Mouse (Mus musculus): ENCODE results near the gene Bach2. TPM values are rescaled to one million over a fixed set of nuclear protein-coding genes. Genes with fewer than 3 reads are reported as not detected.
A peak's percentile ranks its signal among the peaks of the same experiment; 100 is the strongest.

Bach2 gene
- polyA plus RNA-seq, 1 experiment from 2014 or later, result 5.8 TPM

DNA sequence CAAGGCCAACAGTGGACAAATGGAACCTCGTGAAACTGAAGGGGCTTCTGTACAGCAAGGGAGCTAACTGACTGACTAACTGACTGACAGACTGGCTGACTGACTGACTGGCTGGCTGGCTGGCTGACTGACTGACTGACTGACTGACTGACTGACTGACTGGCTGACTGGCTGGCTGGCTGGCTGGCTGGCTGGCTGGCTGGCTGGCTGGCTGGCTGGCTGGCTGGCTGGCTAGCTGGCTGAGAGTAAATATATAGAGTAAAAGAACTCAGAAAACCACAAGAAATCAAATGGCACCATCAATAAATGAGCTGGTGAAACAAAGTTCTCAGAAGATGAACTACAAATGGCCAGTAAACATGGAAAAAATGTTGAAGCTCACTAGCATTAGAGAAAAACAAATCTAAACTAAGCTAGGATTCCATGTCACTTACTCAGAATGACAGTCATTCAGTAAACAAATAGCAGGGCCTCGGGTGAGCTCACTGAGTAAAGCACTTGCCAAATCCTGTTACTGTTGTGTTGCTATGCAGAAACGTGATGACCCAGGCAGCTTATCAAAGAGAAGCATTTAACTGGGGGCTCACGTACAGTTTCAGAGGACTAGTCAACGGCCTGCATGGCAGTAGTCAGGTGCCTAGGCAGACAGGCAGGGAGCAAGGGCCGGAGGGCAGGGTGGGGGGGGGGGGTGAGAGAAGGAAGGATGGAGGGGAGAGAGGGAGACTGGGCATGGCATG, 280.4 kb downstream of the Bach2 start:
- no peak for ATAC-seq (ENCODE audit: insufficient number of reproducible peaks, low FRiP score, low TSS enrichment, low read depth)
- Histone ChIP-seq H3K4me2 (no peak overlapping the region), H3K4me1 (peaks cover 26% of the 10 kb centered on the region), H3K27ac (no peak overlapping the region), H3K9me3 (no peaks in the 10 kb centered on the region), H3K36me3 (no peaks in the 10 kb centered on the region), H3K27me3 (no peaks in the 10 kb centered on the region), H3K4me3 (no peak overlapping the region), H3K9ac (no peak overlapping the region)
- WGBS, result 57% methylated on average over 6 of the region's 6 CpGs

GRCm38 (mm10) chr4:32520628-32521360, 282.2 kb downstream of the Bach2 start:
- WGBS, result 25% methylated on average over 18 of the region's 18 CpGs

GRCm38 (mm10) chr4:32521361-32521740, 282.7 kb downstream of the Bach2 start:
- H3K27ac ChIP-seq, result peak overlapping the region; percentile 8; the same call in 1 of the 2 replicates
- peaks cover 39% of the 10 kb centered on the region for H3K4me1 ChIP-seq

More at GRCm38 (mm10) chr4:32520628-32521360, 282.2 kb downstream of the Bach2 start:
- Histone ChIP-seq H3K9me3 (no peaks in the 10 kb centered on the region), H3K4me1 (peaks cover 39% of the 10 kb centered on the region), H3K27me3 (no peaks in the 10 kb centered on the region), H3K4me3 (no peak overlapping the region), H3K27ac (0 out of 2 replicates have a peak overlapping the region, but pooled peaks have one; percentile 9), H3K9ac (no peak overlapping the region), H3K36me3 (no peaks in the 10 kb centered on the region), H3K4me2 (no peak overlapping the region)
- ATAC-seq (ENCODE audit: insufficient number of reproducible peaks, low FRiP score, low TSS enrichment, low read depth), result no peak

DNA sequence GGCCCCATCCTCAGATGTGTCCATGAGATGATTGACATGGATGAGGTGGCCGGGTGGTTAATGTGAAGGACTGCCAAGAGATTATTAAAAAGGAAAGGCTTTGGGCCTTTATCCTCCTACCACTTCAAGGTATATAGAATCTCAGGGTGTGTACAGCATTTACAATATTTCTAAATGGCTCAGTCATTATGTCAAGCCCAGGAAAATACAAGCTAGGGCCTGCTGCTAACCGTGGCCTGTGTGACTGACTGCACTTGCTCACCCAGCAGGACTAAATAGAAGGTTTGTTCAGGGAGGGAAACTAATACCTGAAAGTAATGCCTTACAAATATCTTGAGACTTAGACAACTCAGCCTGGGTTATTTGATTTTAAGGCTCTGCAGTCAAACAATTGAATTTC, 283.4 kb downstream of the Bach2 start:
- H3K27ac ChIP-seq, result peak overlapping the region; percentile 22

More at GRCm38 (mm10) chr4:32521361-32521740, 282.7 kb downstream of the Bach2 start:
- Histone ChIP-seq H3K4me2 (no peak overlapping the region), H3K9me3 (no peaks in the 10 kb centered on the region), H3K27me3 (no peaks in the 10 kb centered on the region), H3K9ac (no peak overlapping the region), H3K36me3 (no peaks in the 10 kb centered on the region), H3K4me3 (no peak overlapping the region)
- 39% methylated on average over 6 of the region's 6 CpGs for WGBS
- no peak for ATAC-seq (ENCODE audit: insufficient number of reproducible peaks, low FRiP score, low TSS enrichment, low read depth)

DNA sequence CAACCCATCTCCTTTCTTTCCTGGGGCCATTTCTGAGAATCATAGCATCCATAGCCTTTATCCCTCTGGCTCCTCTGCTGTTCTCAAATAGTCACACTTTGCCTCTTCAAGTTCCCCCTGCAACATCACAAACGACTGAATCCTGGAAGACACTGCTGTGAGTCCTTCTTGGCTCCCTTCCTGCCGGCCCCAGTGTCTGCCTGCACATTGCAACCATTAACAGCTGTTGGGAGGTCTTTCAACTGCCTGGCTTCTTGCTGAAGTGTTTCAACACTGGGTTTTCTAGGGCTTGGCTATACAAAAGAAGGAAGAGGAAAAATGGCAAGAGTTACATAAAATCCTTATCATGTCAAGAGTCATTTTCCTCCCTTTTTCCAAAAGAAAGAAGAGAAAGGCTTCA, 285.7 kb downstream of the Bach2 start:
- 20% methylated on average over 2 of the region's 2 CpGs for WGBS
- no peak overlapping the region for H3K27ac ChIP-seq
- ATAC-seq (ENCODE audit: insufficient number of reproducible peaks, low FRiP score, low TSS enrichment, low read depth), result no peak

More for the DNA sequence above, 283.4 kb downstream of the Bach2 start:
- no peak for ATAC-seq (ENCODE audit: insufficient number of reproducible peaks, low FRiP score, low TSS enrichment, low read depth)
- peaks cover 43% of the 10 kb centered on the region for H3K4me1 ChIP-seq
- H3K9me3 ChIP-seq, result no peaks in the 10 kb centered on the region
- no peak overlapping the region for H3K4me2 ChIP-seq
- no peak overlapping the region for H3K4me3 ChIP-seq
- no peaks in the 10 kb centered on the region for H3K36me3 ChIP-seq
- no peak overlapping the region for H3K9ac ChIP-seq
- H3K27me3 ChIP-seq, result no peaks in the 10 kb centered on the region
- 35% methylated on average over 2 of the region's 2 CpGs for WGBS

GRCm38 (mm10) chr4:32525000-32525399, 286.4 kb downstream of the Bach2 start:
- Histone ChIP-seq H3K4me1 (peaks cover 43% of the 10 kb centered on the region), H3K27me3 (no peaks in the 10 kb centered on the region), H3K4me2 (no peak overlapping the region), H3K27ac (no peak overlapping the region), H3K9me3 (no peaks in the 10 kb centered on the region), H3K4me3 (no peak overlapping the region), H3K36me3 (no peaks in the 10 kb centered on the region), H3K9ac (no peak overlapping the region)
- ATAC-seq (ENCODE audit: insufficient number of reproducible peaks, low FRiP score, low TSS enrichment, low read depth), result no peak
- 51% methylated on average over 5 of the region's 5 CpGs for WGBS

More for the DNA sequence above, 285.7 kb downstream of the Bach2 start:
- H3K9ac ChIP-seq, result no peak overlapping the region
- no peak overlapping the region for H3K4me3 ChIP-seq
- peaks cover 43% of the 10 kb centered on the region for H3K4me1 ChIP-seq
- H3K36me3 ChIP-seq, result no peaks in the 10 kb centered on the region
- H3K4me2 ChIP-seq, result no peak overlapping the region
- no peaks in the 10 kb centered on the region for H3K27me3 ChIP-seq
- no peaks in the 10 kb centered on the region for H3K9me3 ChIP-seq

DNA sequence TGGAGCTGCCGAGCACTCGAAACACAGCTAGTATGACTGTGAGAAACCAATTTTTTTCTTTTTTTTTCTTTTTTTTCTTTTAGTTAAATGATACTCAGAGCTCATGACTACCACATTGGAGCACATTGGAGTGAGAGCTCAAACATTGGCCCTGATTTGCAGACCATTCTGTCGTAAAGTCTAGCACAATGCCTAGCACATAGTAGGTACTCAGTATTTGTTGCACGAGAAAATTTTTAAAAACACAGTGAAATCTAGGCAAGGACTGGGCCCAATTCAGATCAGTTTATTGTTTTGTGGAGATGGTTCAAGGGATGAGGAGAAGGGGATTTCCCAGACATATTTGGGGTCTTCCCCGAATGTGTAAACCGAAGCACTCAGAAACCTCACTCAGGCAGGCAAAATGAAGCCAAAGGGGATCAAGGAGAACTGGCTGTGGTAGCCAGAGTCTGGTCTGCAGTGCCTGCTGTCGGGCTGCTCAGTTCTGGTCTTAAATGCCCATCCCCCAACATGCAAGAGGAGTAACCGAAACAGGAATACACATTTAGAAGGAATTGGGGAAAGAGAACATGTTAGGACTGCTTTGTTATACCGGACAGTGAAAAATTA, 287.7 kb downstream of the Bach2 start:
- Histone ChIP-seq H3K4me3 (no peak overlapping the region), H3K4me2 (no peak overlapping the region), H3K4me1 (peaks cover 45% of the 10 kb centered on the region), H3K36me3 (no peaks in the 10 kb centered on the region), H3K27me3 (no peaks in the 10 kb centered on the region), H3K9ac (no peak overlapping the region), H3K27ac (no peak overlapping the region), H3K9me3 (no peaks in the 10 kb centered on the region)
- ATAC-seq (ENCODE audit: insufficient number of reproducible peaks, low FRiP score, low TSS enrichment, low read depth), result no peak
- 65% methylated on average over 9 of the region's 9 CpGs for WGBS

GRCm38 (mm10) chr4:32529443-32529995, 290.9 kb downstream of the Bach2 start:
- no peak overlapping the region for H3K27ac ChIP-seq
- ATAC-seq (ENCODE audit: insufficient number of reproducible peaks, low FRiP score, low TSS enrichment, low read depth), result no peak
- H3K4me1 ChIP-seq, result peaks cover 32% of the 10 kb centered on the region
- no peak overlapping the region for H3K4me3 ChIP-seq
- no peak overlapping the region for H3K4me2 ChIP-seq
- no peaks in the 10 kb centered on the region for H3K9me3 ChIP-seq
- no peaks in the 10 kb centered on the region for H3K36me3 ChIP-seq
- H3K27me3 ChIP-seq, result no peaks in the 10 kb centered on the region
- no peak overlapping the region for H3K9ac ChIP-seq
- 87% methylated on average over 17 of the region's 17 CpGs for WGBS

GRCm38 (mm10) chr4:32530421-32530920, 291.9 kb downstream of the Bach2 start:
- H3K9me3 ChIP-seq, result no peaks in the 10 kb centered on the region
- H3K4me2 ChIP-seq, result peak overlapping the region; percentile 53
- H3K4me3 ChIP-seq, result no peak overlapping the region
- no peaks in the 10 kb centered on the region for H3K36me3 ChIP-seq
- ATAC-seq (ENCODE audit: insufficient number of reproducible peaks, low FRiP score, low TSS enrichment, low read depth), result no peak
- H3K4me1 ChIP-seq, result peaks cover 25% of the 10 kb centered on the region
- no peak overlapping the region for H3K27ac ChIP-seq
- H3K27me3 ChIP-seq, result no peaks in the 10 kb centered on the region
- 52% methylated on average over 9 of the region's 9 CpGs for WGBS
- no peak overlapping the region for H3K9ac ChIP-seq

DNA sequence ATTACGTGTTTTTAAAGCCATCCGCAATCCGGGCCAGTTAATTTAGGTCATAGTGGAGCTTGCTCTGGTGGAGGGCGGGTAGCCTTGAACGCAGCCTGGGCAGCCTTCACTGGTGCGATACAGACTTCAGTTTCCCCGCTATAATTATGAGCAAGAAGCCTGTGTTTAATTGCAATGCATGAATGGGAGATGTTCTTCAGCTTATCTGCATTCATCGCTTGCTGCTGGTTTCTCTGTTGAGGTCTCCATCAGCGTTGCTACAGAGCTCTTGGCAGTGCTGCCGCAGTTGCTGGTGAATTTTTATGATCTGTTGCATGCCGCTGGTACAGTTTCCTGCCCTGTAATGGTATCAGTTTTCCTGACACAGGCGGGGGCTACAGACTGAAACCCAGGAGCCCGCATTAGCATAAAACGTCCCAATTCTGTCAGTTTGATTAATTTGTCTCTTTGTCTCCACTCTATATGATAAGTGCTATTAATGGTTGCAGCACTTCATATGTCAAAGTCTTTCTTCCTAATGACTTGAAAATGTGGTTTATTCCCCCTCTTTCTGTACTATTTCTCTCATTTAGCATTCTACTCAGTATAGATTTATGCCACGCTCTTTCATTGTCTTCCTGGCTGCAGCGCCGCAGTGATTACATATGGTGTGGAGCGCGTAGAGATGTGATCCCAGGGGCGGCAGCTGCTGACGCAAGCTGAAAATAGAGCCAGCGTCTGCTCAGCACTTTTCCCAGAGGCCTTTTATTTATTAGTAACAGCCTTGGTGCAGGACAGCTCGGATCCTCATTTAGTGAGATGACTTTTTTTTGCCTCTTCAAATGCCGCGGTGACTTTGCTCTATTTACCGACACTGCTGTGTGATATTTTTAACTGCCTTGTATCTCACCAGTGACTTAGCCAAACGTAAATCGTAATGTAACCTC, 292.6 kb downstream of the Bach2 start:
- Histone ChIP-seq H3K4me3 (peak overlapping the region; percentile 25), H3K4me2 (peak overlapping the region; percentile 53), H3K27ac (peak overlapping the region; percentile 61), H3K27me3 (no peaks in the 10 kb centered on the region), H3K9me3 (no peaks in the 10 kb centered on the region), H3K36me3 (no peaks in the 10 kb centered on the region), H3K9ac (0 out of 2 replicates have a peak overlapping the region, but pooled peaks have one; percentile 4), H3K4me1 (peaks cover 25% of the 10 kb centered on the region)
- WGBS, result 10% methylated on average over 28 of the region's 28 CpGs
- peak; percentile 53; the same call in 1 of the 2 replicates for ATAC-seq (ENCODE audit: insufficient number of reproducible peaks, low FRiP score, low TSS enrichment, low read depth)

DNA sequence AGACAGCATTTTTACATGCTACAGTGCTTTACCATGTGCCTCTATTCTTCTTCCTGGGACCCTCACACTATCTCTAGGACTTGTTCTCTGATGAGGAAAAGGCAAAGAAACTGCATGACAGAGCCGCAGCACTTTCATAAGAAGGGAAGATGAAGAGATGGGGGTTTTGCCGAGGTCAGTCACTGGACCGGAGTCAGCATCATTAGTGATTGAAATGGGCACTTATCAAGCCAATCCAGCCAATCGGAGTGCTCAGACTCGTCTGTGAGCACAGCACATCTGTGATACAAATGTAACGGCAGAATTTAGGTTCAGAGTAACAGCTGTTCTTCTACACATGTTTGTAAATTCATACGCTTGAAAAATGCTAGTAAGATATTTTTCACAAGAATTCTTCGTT, 293.5 kb downstream of the Bach2 start:
- Histone ChIP-seq H3K4me2 (peak overlapping the region; percentile 53), H3K36me3 (no peaks in the 10 kb centered on the region), H3K4me3 (no peak overlapping the region), H3K27me3 (no peaks in the 10 kb centered on the region), H3K27ac (peak overlapping the region; percentile 61), H3K9me3 (no peaks in the 10 kb centered on the region), H3K9ac (no peak overlapping the region), H3K4me1 (peaks cover 29% of the 10 kb centered on the region)
- WGBS, result 38% methylated on average over 8 of the region's 8 CpGs
- ATAC-seq (ENCODE audit: insufficient number of reproducible peaks, low FRiP score, low TSS enrichment, low read depth), result no peak
